Mouse (Mus musculus) frontal cortex, postnatal 36 days (tissue): Measurements from ENCODE around the gene Cfap45.

Source experiments
- DNase-seq, 2 experiments: peaks; one replicate each; pipeline ENCODE4 v3.0.0; 2022; ENCODE audit warnings: low spot score in 2 of 2

Gene Cfap45

GRCm38 (mm10) chr1:172515396-172515795 is 5.2 kb upstream of the Cfap45 start:
- DNase-seq = no peak

GRCm38 (mm10) chr1:172518013-172518412 is 2.6 kb upstream of the Cfap45 start:
- DNase-seq = no peak

- no peak for DNase-seq
These were observed 957 bp upstream of the Cfap45 start for GRCm38 (mm10) chr1:172519644-172520043.

- no peak for DNase-seq
These were observed 1.9 kb downstream of the Cfap45 start for GRCm38 (mm10) chr1:172522524-172522923.

GRCm38 (mm10) chr1:172523699-172524101 is 3.1 kb downstream of the Cfap45 start:
- DNase-seq = no peak

GRCm38 (mm10) chr1:172525027-172525764 is 4.6 kb downstream of the Cfap45 start:
- no peak for DNase-seq

- DNase-seq = no peak
These were observed 5.4 kb downstream of the Cfap45 start for GRCm38 (mm10) chr1:172525971-172526370.

GRCm38 (mm10) chr1:172526380-172527081 is 5.9 kb downstream of the Cfap45 start:
- no peak for DNase-seq

- DNase-seq = no peak
These were observed 6.8 kb downstream of the Cfap45 start for GRCm38 (mm10) chr1:172527431-172527830.

GRCm38 (mm10) chr1:172528701-172529100 is 8.1 kb downstream of the Cfap45 start:
- peak; percentile 81 to 87 for DNase-seq

- no peak for DNase-seq
These were observed 10.1 kb downstream of the Cfap45 start for GRCm38 (mm10) chr1:172530544-172531220.

GRCm38 (mm10) chr1:172532551-172532950 is 11.9 kb downstream of the Cfap45 start:
- DNase-seq = no peak

GRCm38 (mm10) chr1:172535116-172535515 is 14.5 kb downstream of the Cfap45 start:
- DNase-seq = no peak

- no peak for DNase-seq
These were observed 19.2 kb downstream of the Cfap45 start for GRCm38 (mm10) chr1:172539827-172540226.

- no peak for DNase-seq
These were observed 19.8 kb downstream of the Cfap45 start for GRCm38 (mm10) chr1:172540283-172540820.

GRCm38 (mm10) chr1:172546062-172546461 is 25.5 kb downstream of the Cfap45 start:
- DNase-seq = no peak

- DNase-seq = no peak
These were observed 27.9 kb downstream of the Cfap45 start for GRCm38 (mm10) chr1:172548501-172548900.

GRCm38 (mm10) chr1:172549314-172549713 is 28.7 kb downstream of the Cfap45 start:
- DNase-seq = no peak

- DNase-seq = no peak
These were observed 29.1 kb downstream of the Cfap45 start for GRCm38 (mm10) chr1:172549717-172550116.

GRCm38 (mm10) chr1:172550551-172550951 is 29.9 kb downstream of the Cfap45 start:
- DNase-seq = peak; percentile 38 to 60

- DNase-seq = no peak
These were observed 30.4 kb downstream of the Cfap45 start for GRCm38 (mm10) chr1:172551009-172551408.

GRCm38 (mm10) chr1:172552623-172553022 is 32.0 kb downstream of the Cfap45 start:
- no peak for DNase-seq
